Mouse (Mus musculus): Measurements from ENCODE around the gene Gdf3.

DNA sequence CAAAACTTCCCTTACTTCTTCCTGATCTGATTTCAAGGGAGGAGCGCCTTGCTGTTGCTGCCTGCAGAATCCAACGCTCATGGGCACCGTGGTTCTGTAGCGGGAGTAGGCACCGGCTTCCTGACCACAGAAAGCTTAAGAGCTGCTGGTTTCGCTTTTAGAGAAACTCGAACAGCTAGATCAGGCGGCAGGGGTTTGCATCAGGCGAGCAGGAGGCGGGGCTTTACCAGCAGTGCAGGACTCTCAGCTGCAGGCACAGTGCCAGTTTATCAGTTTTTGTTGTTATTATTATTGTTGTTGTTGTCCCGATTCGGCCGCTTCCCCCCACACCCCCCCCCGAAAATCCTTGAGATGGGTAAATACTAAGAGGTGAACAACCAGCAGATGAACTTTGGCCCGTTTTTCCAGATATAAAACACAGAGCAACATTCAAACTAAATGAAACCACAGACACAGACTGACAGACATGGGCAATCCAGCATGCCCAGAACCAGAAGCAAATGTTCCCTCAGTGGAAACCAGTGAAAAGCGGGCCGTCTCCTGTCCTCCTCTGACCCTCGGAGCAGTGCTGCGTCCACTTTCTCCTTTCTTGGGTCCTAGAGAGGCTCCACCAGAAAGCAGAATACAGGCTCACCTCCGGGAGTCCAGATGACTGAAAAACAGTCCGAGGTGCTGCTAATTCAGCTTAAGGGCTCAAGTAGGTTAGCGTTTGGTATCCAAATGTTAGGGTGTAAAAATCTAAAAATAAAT, 7.5 kb downstream of the Gdf3 start, which contains the start of gene Apobec1:
- TF ChIP-seq CTCF (IDR thresholded peaks at IDR 0.05; ENCODE audit: borderline replicate concordance, insufficient read depth, low read depth, low read length) (no peak), POLR2A (IDR thresholded peaks at IDR 0.05; ENCODE audit: borderline replicate concordance, insufficient read depth, low read length) (no peak)
